Mouse (Mus musculus): ENCODE data around the gene Vmn1r95. TPM values are rescaled to one million over a fixed set of nuclear protein-coding genes. Genes with fewer than 3 reads are reported as not detected.

The Vmn1r95 gene
- polyA plus RNA-seq (2014; fragmentation: Illumina TruSeq; extraction: RNeasy Lipid Tissue Mini Kit (QIAGEN cat#74804)): not detected

DNA sequence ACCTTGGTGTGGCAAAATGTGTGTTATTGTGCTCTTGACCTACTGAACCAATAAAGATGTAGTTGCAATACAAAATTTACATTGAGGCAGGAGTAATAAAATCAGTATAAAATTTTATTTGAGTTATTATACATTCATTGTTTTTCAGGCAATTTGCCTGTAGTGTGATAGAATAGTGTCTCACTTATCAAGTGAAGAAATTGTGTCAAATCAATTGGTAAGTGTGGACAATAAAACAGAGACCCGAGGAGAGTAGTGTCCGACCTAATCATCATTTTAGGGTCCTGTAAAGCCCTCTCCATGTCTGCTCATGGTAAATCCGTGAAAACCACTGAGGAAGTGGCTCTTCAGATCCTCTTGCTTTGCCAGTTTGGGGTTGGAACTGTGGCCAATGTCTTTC is at the start of gene Vmn1r95:
Gene Vmn1r95, plus strand, starts transcription at position 301 of the 400 bp plus-strand sequence.

DNA sequence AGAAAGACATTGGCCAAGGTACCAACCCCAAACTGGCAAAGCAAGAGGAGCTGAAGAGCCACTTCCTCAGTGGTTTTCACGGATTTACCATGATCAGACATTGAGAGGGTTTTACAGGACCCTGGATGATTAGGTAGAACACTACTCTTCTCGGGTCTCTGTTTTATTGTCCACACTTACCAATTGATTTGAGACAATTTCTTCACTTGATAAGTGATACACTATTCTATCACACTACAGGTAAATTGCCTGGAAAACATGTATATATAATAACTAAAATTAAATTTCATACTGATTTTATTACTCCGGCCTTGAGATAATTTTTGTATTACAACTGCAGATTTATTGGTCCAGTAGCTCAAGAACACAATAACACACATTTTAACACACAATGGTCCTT is 25.2 kb upstream of the Vmn1r95 start, which contains the start of gene Vmn1r94:
Gene Vmn1r94, minus strand, starts transcription at position 101 of the 400 bp plus-strand sequence.

DNA sequence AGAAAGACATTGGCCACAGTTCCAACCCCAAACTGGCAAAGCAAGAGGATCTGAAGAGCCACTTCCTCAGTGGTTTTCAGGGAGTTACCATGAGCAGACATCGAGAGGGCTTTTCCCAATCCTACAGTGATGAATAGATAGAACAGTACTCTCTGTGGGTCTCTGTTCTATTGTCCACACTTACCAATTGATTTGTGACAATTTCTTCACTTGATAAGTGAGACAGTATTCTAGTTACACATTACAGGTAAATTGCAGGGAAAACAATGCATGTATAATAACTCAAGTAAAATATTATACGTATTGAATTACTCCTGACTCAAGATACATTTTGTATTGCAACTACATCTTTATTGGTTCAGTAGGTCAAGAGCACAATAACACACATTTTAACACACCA is 12.0 kb downstream of the Vmn1r95 start, which contains the start of gene Gm6164:
Gene Gm6164, minus strand, starts transcription at position 101 of the 400 bp plus-strand sequence.

DNA sequence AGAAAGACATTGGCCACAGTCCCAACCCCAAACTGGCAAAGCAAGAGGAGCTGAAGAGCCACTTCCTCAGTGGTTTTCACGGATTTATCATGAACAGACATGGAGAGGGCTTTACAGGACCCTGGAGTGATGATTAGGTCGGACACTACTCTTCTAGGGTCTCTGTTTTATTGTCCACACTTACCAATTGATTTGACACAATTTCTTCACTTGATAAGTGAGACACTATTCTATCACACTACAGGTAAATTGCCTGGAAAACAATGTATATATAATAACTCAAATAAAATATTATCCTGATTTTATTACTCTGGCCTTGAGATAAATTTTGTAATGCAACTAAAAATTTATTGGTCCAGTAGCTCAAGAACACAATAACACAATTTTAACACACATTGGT is 40.2 kb downstream of the Vmn1r95 start, which contains the start of gene Gm4498:
Gene Gm4498, minus strand, starts transcription at position 101 of the 400 bp plus-strand sequence.

Other genes starting within 250 kb of the Vmn1r95 start
- gene Igsf23, start 243.0 kb upstream of the Vmn1r95 start, polyA plus RNA-seq (2014; fragmentation: Illumina TruSeq; extraction: RNeasy Lipid Tissue Mini Kit (QIAGEN cat#74804)): not detected
- 1.00 TPM for gene Ceacam20, start 228.3 kb upstream of the Vmn1r95 start, polyA plus RNA-seq (2014; fragmentation: Illumina TruSeq; extraction: RNeasy Lipid Tissue Mini Kit (QIAGEN cat#74804))
- 83.2 TPM for gene Nlrp9b, start 202.2 kb upstream of the Vmn1r95 start, polyA plus RNA-seq (2014; fragmentation: Illumina TruSeq; extraction: RNeasy Lipid Tissue Mini Kit (QIAGEN cat#74804))
- gene Vmn1r91, start 94.0 kb upstream of the Vmn1r95 start, polyA plus RNA-seq (2014; fragmentation: Illumina TruSeq; extraction: RNeasy Lipid Tissue Mini Kit (QIAGEN cat#74804)): not detected
- gene Gm16442, start 71.1 kb upstream of the Vmn1r95 start, polyA plus RNA-seq (2014; fragmentation: Illumina TruSeq; extraction: RNeasy Lipid Tissue Mini Kit (QIAGEN cat#74804)): not detected
- not detected for gene Vmn1r93, start 54.6 kb upstream of the Vmn1r95 start, polyA plus RNA-seq (2014; fragmentation: Illumina TruSeq; extraction: RNeasy Lipid Tissue Mini Kit (QIAGEN cat#74804))
- not detected for gene Vmn1r94, start 25.3 kb upstream of the Vmn1r95 start, polyA plus RNA-seq (2014; fragmentation: Illumina TruSeq; extraction: RNeasy Lipid Tissue Mini Kit (QIAGEN cat#74804))
- gene Gm6164, start 11.9 kb downstream of the Vmn1r95 start, polyA plus RNA-seq (2014; fragmentation: Illumina TruSeq; extraction: RNeasy Lipid Tissue Mini Kit (QIAGEN cat#74804)): not detected
- gene Gm4498, start 40.1 kb downstream of the Vmn1r95 start, polyA plus RNA-seq (2014; fragmentation: Illumina TruSeq; extraction: RNeasy Lipid Tissue Mini Kit (QIAGEN cat#74804)): not detected
- gene Gm5890, start 69.1 kb downstream of the Vmn1r95 start, polyA plus RNA-seq (2014; fragmentation: Illumina TruSeq; extraction: RNeasy Lipid Tissue Mini Kit (QIAGEN cat#74804)): not detected
- gene Gm4133, start 140.4 kb downstream of the Vmn1r95 start, polyA plus RNA-seq (2014; fragmentation: Illumina TruSeq; extraction: RNeasy Lipid Tissue Mini Kit (QIAGEN cat#74804)): not detected
- gene Gm5728, start 181.7 kb downstream of the Vmn1r95 start, polyA plus RNA-seq (2014; fragmentation: Illumina TruSeq; extraction: RNeasy Lipid Tissue Mini Kit (QIAGEN cat#74804)): not detected
- not detected for gene Vmn1r100, start 224.2 kb downstream of the Vmn1r95 start, polyA plus RNA-seq (2014; fragmentation: Illumina TruSeq; extraction: RNeasy Lipid Tissue Mini Kit (QIAGEN cat#74804))
- gene Vmn1r101, start 248.9 kb downstream of the Vmn1r95 start, polyA plus RNA-seq (2014; fragmentation: Illumina TruSeq; extraction: RNeasy Lipid Tissue Mini Kit (QIAGEN cat#74804)): not detected

Measured in ovary, adult 10 weeks (tissue).